Mouse (Mus musculus) neural tube, embryonic 14.5 days (tissue): ENCODE data around the gene Pappa. TPM values are rescaled to one million over a fixed set of nuclear protein-coding genes. Genes with fewer than 3 reads are reported as not detected.

Experiments used
- ATAC-seq: fragments of 200-750 bp; cut with Nextera tagmentation; 2 replicates; pipeline ENCODE4 v1.8.0; 2017; ENCODE audit warnings: low read depth, mild to moderate bottlenecking, moderate TSS enrichment, moderate library complexity
- H3K27ac ChIP-seq: fragments of 300-500 bp; sonication (generic); 2 replicates; pipeline ENCODE4 v1.5.1; 2014; ENCODE audit warnings: low read depth, mild to moderate bottlenecking, control low read depth, low read length, moderate library complexity, mixed read lengths
- H3K27me3 ChIP-seq: fragments of 300-500 bp; sonication (generic); 2 replicates; pipeline ENCODE4 v1.6.1; 2014; ENCODE audit warnings: low read length; ENCODE audit not compliant: control insufficient read depth, insufficient read depth
- H3K36me3 ChIP-seq: fragments of 300-500 bp; sonication (generic); 2 replicates; pipeline ENCODE4 v1.6.1; 2014; ENCODE audit warnings: low read length, mixed read lengths; ENCODE audit not compliant: control insufficient read depth, insufficient read depth
- H3K4me1 ChIP-seq: fragments of 300-500 bp; sonication (generic); 2 replicates; pipeline ENCODE4 v1.6.1; 2014; ENCODE audit warnings: low read length; ENCODE audit not compliant: control insufficient read depth, insufficient read depth
- H3K4me2 ChIP-seq: fragments of 300-500 bp; sonication (generic); 2 replicates; pipeline ENCODE4 v1.6.1; 2014; ENCODE audit warnings: mild to moderate bottlenecking, low read depth, low read length, control low read depth
- H3K4me3 ChIP-seq: fragments of 300-500 bp; sonication (generic); 2 replicates; pipeline ENCODE4 v1.5.1; 2014; ENCODE audit warnings: low read depth, low read length, control low read depth, mixed read lengths
- H3K9ac ChIP-seq: fragments of 300-500 bp; sonication (generic); replicated peaks from 2 replicates; pipeline ENCODE4 v1.6.1; 2014; ENCODE audit warnings: low read depth, mild to moderate bottlenecking, control low read depth, low read length, mixed read lengths
- H3K9me3 ChIP-seq: fragments of 300-500 bp; sonication (generic); 2 replicates; pipeline ENCODE4 v1.6.1; 2016; ENCODE audit warnings: low read length; ENCODE audit not compliant: control insufficient read depth
- WGBS: fragments of 180-500 bp; shearing (Covaris S2); extraction: QIAGEN DNeasy Blood & Tissue Kit; methylation state at CpG from one replicate; pipeline ENCODE4 v1.1.7; 2014; 5-methylcytosine and 5-hydroxymethylcytosine counted together
- polyA plus RNA-seq: library from polyadenylated mRNA; unstranded; fragments of >200 nt; fragmentation: Nextera tagmentation; extraction: Ambion mirVana; gene quantifications from 2 replicates; pipeline ENCODE4 v1.2.1, GENCODE M21; 2014

Gene Pappa
- polyA plus RNA-seq, 1 experiment from 2014 or later: 1.2 TPM

DNA sequence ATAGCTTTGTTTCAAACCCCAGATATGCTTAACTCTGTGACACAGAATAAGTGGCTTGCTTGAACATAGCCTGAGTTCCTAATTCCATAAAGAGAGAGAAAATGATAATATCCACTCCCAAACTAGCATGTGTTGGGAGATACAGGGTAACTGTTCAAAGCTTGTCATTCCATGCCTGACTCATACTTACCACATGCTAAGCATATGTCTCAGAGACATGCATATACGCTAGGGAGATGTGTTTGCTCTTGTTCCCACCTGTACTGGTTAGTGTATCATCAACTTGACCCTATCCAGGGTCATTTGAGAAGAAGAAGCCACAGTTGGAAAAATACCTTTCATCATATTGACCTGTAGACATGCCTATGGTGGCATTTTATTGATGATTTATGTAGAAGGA, 63.7 kb downstream of the Pappa start:
- Histone ChIP-seq H3K9me3 (no peaks in the 10 kb centered on the region), H3K27me3 (no peaks in the 10 kb centered on the region), H3K4me3 (no peak overlapping the region), H3K4me1 (no peaks in the 10 kb centered on the region), H3K36me3 (no peaks in the 10 kb centered on the region), H3K4me2 (no peak overlapping the region), H3K27ac (no peak overlapping the region), H3K9ac (no peak overlapping the region)
- WGBS: 82% methylated on average over 1 of the region's 1 CpGs
- ATAC-seq: no peak

DNA sequence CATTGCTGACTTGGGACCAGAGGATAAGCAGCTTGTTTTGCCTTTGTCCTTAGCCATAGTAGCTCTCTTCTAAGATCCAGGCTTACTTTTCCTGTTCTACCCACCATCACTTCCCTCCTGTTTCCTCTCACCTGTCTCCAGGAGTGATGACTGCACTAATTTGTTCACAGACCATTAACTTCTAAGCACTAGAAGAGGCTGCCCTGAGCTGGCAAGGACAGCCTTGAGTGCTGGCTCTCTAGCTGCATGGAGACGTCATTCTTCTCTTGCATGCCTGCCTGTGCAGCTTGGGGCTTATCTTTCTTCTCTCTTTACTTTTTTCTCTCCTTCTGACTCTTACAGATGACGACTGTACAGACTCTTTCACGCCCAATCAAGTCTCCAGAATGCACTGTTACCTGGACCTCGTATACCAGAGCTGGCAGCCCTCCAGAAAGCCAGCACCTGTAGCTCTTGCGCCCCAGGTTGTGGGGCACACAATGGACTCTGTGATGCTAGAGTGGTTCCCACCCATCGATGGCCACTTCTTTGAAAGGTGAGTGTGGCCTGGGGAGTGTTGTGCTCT, 65.0 kb downstream of the Pappa start:
- no peak for ATAC-seq
- H3K27me3 ChIP-seq: no peaks in the 10 kb centered on the region
- H3K4me2 ChIP-seq: no peak overlapping the region
- H3K36me3 ChIP-seq: no peaks in the 10 kb centered on the region
- H3K9me3 ChIP-seq: no peaks in the 10 kb centered on the region
- H3K9ac ChIP-seq: no peak overlapping the region
- no peak overlapping the region for H3K4me3 ChIP-seq
- no peak overlapping the region for H3K27ac ChIP-seq
- no peaks in the 10 kb centered on the region for H3K4me1 ChIP-seq
- WGBS: 76% methylated on average over 6 of the region's 6 CpGs

DNA sequence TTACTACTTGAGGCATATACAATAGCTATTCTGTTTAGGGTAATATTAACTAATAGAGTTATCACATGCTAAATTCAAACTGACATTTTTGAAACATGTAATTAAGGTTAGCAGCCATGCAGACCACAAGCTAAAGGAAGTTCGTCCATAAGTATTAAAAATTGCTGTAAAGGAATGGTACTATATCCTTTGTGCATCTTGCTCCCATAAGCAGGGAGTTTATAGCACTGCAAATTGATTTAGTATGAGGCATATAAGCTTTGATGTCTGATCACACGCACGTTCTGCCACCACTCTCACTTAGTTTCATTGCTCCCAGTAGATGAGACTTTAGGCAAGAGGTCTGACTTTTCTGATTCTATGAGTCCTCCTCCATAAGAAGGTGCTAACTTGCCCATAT, 68.8 kb downstream of the Pappa start:
- no peak overlapping the region for H3K27ac ChIP-seq
- no peaks in the 10 kb centered on the region for H3K36me3 ChIP-seq
- no peak overlapping the region for H3K4me3 ChIP-seq
- no peak overlapping the region for H3K4me2 ChIP-seq
- no peak for ATAC-seq
- H3K27me3 ChIP-seq: no peaks in the 10 kb centered on the region
- no peak overlapping the region for H3K9ac ChIP-seq
- H3K4me1 ChIP-seq: no peaks in the 10 kb centered on the region
- no peaks in the 10 kb centered on the region for H3K9me3 ChIP-seq
- 74% methylated on average over 3 of the region's 3 CpGs for WGBS

DNA sequence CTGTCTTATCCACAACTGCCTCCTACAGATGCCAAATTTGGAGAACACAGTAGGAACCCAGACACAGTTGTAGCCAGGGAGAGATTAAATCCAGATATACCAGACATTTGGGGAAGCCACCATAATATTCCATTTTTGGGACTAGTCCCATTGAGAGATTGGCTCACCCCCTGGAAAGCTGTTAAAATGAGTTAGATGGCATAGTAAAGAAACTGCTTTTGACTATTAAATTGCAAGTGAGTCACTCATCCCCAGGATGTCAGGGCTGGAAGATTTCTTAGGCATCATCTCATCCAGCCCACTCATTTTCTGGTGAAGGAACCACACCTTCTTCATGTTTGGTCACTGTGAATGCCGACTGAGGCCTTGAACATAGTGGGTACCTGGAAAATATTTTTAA, 72.0 kb downstream of the Pappa start:
- Histone ChIP-seq H3K4me3 (no peak overlapping the region), H3K9ac (no peak overlapping the region), H3K4me1 (no peaks in the 10 kb centered on the region), H3K27me3 (no peaks in the 10 kb centered on the region), H3K36me3 (no peaks in the 10 kb centered on the region), H3K9me3 (no peaks in the 10 kb centered on the region), H3K27ac (no peak overlapping the region), H3K4me2 (no peak overlapping the region)
- WGBS: 75% methylated on average over 1 of the region's 1 CpGs
- ATAC-seq: no peak

DNA sequence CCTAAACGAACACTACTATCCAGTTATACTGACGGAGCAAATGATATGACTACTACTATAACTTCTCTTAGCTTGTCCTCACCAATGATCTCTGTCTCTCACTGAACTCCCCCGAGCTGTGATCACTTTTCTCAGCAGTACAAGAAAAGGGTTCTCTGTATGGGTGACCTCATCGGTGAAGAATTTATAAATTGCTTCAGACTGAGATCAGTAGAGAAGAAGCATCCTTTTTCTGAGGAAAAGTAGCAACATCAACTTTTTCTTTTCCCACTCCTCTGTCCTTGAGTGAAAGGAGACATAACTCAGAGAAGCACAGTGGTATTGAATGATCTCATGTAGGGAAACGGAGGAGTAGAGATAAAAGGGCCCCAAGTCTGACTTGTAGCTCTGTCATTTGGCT, 79.7 kb downstream of the Pappa start:
- Histone ChIP-seq H3K4me3 (no peak overlapping the region), H3K36me3 (no peaks in the 10 kb centered on the region), H3K27me3 (no peaks in the 10 kb centered on the region), H3K4me2 (no peak overlapping the region), H3K9ac (no peak overlapping the region), H3K27ac (no peak overlapping the region), H3K9me3 (no peaks in the 10 kb centered on the region), H3K4me1 (no peaks in the 10 kb centered on the region)
- no peak for ATAC-seq
- WGBS: 85% methylated on average over 5 of the region's 5 CpGs

DNA sequence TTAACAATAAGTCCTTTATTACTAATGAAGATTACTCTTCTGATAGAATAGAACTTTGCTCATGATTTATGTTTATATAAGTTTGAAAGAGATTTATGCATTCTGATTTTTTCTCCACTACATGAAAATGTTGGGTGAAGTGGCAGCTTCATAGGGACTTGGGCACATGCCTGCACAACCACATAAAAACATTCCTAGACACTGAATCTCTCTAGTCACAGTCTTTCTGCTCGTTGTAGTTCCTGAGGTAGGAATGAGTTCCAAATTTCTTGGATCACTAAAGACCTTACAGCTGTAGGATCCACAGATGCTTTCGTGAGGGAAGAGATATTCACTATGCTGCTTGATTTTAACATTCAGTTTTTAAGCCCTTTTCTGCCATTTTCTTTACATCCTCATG, 81.5 kb downstream of the Pappa start:
- Histone ChIP-seq H3K4me1 (no peaks in the 10 kb centered on the region), H3K9me3 (no peaks in the 10 kb centered on the region), H3K4me3 (no peak overlapping the region), H3K36me3 (no peaks in the 10 kb centered on the region), H3K27me3 (no peaks in the 10 kb centered on the region), H3K27ac (no peak overlapping the region), H3K9ac (no peak overlapping the region), H3K4me2 (no peak overlapping the region)
- 86% methylated on average over 2 of the region's 2 CpGs for WGBS
- no peak for ATAC-seq

DNA sequence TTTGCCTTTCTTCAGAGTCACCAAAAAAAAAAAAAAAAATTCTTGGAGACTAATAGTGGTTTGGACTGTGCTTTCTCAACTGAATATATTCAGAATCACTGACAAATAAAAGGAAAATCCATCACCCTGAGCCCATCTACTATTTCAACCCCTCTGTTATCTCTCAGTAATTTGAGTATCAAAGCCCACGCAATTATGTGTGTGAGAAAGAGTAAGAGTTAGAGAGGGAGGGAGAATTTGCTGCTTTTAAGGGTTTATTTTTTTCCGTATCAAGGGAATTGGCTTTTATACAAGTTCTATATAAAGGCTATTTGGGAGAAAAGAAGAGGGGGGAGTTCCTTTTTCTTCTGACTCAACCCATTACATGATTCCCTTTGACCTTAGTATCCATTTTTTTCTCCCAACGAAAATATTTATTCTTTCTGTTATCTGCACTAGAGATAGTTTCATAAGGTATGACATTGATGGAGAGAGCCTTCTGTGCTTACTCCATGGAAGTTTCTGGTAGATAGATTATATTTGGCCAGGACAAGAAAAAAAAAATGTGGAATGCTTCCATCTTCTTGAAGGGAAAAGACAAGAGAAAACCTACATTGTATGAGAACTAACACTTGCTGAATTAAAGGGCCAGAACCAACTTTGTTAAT, 85.5 kb downstream of the Pappa start:
- H3K27me3 ChIP-seq: no peaks in the 10 kb centered on the region
- H3K9me3 ChIP-seq: no peaks in the 10 kb centered on the region
- H3K36me3 ChIP-seq: no peaks in the 10 kb centered on the region
- no peak overlapping the region for H3K4me3 ChIP-seq
- no peak overlapping the region for H3K9ac ChIP-seq
- H3K4me1 ChIP-seq: no peaks in the 10 kb centered on the region
- ATAC-seq: no peak
- WGBS: 87% methylated on average over 3 of the region's 3 CpGs
- no peak overlapping the region for H3K4me2 ChIP-seq
- H3K27ac ChIP-seq: no peak overlapping the region

DNA sequence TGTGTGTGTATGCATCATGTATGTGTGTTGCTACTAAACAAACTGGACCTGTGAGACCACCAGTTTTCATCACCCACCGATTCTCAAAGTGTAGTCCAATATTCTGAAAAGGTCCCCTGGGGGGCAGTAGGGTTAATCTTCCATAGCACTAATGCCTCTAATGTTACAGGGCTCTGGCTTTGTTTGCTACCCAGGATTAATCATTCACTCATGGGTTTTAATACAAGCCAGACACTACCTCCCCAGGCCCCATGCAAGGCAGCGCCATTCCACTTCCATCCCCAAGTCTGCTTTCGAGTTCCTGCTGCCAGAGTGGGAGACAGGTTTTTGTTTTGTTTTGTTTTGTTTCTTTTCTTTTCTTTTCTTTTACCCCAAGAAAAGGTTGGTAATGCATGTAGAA, 92.7 kb downstream of the Pappa start:
- Histone ChIP-seq H3K4me1 (no peaks in the 10 kb centered on the region), H3K36me3 (no peaks in the 10 kb centered on the region), H3K4me3 (no peak overlapping the region), H3K9ac (no peak overlapping the region), H3K4me2 (no peak overlapping the region), H3K27me3 (no peaks in the 10 kb centered on the region), H3K9me3 (no peaks in the 10 kb centered on the region), H3K27ac (no peak overlapping the region)
- no peak for ATAC-seq
- WGBS: 21% methylated on average over 3 of the region's 3 CpGs

DNA sequence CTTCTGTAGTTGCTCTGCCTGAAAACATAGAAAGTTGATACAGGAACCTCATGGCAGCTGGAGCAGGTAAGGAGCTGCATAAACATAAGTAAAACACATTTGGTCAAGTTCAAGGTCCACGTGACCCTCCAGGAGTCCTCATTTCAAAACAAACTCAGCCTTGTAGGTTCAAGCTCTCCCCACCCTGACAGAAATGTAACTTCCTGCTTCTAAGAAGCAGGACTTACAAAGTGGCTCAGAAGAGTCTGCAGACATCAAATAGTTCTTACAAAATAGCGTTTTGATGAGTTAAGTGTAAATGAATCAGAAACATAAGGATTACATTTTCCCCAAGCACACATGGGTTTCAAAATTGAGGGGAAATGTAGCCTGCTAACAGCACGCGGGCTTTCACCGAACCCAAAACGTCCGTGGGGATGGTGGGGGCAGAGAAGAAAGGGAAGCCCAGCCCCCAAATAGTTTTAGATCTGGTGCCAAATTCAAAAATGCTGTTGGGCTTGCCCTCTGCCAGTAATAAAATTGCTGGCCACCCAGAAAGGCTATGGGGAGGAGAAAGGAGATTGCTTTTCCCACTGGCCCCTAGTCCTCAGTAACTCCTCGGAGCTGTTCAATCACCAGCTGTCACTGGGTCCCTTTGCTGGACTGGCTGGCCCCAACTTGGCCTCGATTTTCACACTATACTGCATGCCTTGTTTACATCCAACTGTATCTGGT, 93.8 kb downstream of the Pappa start:
- no peak for ATAC-seq
- Histone ChIP-seq H3K9me3 (no peaks in the 10 kb centered on the region), H3K4me3 (no peak overlapping the region), H3K36me3 (no peaks in the 10 kb centered on the region), H3K4me1 (no peaks in the 10 kb centered on the region), H3K27ac (no peak overlapping the region), H3K4me2 (no peak overlapping the region), H3K9ac (no peak overlapping the region), H3K27me3 (no peaks in the 10 kb centered on the region)
- WGBS: 44% methylated on average over 9 of the region's 9 CpGs
